Mouse (Mus musculus) heart, adult 9 months (tissue): ENCODE measurements around the gene Sephs1.
"Not testable (repeated sequence)": the region's sequence is repeated elsewhere in the genome, so short reads cannot be mapped to it uniquely, and the experiment has no call there.

Experiments
- DNase-seq, 2 experiments: peaks; one replicate each; pipeline ENCODE4 v3.0.0; 2022; ENCODE audit warnings: low spot score in 2 of 2

The Sephs1 gene

DNA sequence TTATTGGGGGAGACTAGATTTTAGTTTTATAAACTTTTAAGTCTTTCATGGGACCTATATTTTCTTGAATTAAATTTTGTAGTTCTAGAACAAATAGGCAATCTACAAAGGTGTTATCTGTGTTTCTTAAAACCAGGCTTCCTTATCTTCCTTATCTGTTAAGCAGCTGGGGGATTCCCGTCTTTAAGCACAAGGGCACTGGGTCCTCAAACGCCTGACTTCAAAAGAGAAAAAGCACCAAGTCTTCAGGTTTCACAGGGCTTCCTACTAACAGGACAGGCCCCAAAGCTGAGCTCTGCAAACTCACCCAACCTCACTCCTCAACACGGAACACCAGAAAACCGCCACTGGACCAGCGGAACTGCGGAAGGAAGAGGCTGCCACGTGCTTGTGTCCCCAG, 26.6 kb downstream of the Sephs1 start:
- DNase-seq, result no peak

DNA sequence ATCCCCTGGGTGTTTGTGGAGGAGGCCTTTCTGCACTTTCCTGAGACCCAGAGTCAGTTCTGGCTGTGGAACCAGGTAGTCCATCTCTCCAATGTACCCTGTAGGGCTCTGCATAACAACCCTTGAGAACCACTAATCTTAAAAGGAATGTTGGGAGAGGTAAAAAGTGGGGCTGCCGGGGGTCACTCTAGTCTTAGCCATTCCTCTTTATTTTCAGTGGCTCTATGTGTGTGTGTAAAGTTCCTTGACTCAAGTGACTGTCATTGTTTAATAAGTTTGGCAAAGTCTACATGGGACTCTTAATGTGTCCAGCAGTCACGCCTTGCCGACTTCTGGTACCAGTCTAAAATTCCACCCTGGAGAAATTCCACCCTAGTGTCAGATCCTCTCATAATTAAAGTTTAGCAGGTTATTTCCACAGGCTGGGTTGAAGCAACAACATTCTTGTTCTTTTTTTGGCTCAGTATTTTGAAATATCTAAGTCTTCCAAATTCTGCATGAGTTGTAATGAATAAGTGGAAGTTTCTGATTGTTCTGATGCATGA, 27.5 kb downstream of the Sephs1 start:
- no peak for DNase-seq

DNA sequence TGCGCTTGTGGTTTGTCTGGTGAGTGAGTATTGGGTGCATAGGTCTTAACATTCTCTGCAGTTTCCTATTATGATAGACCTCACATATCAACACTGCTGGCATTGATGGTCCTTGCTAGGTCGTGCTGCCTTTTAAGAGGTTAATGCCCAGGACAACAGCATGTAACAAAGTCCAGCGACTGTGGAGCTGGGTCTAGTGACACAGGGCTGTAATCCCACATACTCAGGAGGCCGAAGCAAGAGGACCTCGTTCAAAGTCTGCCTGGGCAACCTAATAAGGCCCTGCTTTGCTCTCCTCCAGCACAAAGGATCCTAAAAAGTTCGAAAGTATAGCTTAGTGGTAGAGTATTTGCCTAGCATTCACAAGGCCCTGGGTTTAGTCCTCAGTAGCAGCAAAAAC, 28.5 kb downstream of the Sephs1 start:
- DNase-seq, result no peak

DNA sequence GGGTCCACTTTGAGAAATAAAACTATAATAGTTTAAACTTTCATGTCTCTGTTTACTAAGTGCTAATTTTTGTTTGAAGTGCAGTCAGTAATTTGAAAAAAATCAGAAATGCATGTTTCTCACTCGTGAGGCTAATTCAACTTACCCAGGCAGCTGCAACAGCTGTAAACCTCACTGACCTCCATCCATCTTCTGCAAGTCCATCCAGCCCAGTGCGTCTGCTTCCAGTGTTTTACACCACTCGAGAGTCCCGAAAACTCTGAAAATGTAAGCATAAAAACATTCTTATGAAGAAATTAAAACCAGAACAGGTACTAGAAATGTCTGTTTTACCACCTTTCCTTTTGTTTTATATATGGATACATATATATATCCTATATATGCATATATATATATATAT, 29.2 kb downstream of the Sephs1 start:
- no peak for DNase-seq

DNA sequence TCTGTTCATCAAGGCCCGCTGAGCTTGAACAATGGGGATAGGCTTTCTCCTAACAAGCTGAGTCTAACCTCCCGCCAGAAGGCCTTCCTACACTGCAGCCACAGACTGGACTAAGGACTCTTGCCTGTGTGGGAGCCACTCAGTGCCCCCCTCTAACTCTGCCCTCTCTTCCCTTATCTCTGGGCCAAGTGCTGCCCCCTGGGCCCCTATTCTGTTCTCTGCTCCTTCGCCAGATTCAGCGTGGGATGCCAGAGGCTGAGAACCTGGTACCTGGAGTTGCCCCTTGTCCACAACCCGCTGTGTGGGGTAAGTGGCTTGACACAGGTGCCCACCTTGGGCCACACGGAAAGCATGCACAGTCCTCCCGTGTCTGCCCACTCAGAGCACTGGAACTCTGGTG, 32.6 kb downstream of the Sephs1 start:
- no peak for DNase-seq

DNA sequence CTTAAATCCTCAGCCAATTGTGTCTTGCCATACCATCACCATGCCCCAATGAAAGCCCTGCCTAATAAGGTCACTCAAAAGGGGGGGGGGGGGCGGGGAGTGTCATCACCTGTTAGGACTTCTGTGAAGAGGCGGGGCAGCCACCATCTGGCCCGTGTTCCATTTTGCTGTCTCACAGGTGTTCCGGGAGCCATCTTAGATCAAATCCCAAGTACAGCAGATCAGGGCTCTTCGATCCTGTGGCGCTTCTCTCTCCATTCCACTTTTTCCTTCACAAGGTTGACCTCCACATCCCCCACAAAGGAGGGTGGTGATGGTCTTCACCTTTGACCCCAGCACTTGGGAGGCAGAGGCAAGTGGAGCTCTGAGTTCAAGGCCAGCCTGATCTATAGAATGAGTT, 34.7 kb downstream of the Sephs1 start:
- DNase-seq, result no peak

DNA sequence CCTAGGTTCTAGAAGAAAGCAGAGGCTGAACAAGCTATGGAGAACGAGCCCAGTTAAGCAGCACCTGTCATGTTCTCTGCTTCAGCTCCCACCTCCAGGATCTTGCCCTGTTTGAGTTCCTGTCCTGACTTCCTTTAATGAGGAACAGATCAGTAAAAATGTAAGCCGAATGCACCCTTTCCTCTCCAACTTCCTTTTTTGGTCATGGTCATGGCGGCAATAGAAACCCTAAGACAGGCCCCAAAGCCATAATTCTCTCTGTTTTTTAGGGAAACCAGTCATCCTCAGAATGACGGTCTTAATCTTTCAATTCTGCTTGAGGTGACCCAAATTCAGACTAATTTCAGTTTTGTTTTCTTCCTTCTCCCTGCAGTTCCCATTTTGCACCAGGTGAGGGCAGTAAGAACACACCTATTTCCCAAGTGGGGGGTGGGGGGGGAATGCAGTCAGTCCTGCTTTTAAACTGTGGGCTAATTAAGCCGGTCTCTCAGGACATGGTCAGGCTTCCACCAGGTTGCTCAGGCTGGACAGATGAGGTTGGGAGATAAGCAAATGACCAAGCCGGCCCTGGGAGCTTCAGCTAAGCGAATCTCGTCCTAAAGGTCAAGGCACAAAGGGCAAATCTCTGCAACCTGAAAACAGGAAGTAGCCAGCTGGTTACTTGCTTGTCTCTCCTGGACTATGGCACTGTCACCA, 36.1 kb downstream of the Sephs1 start:
- DNase-seq, result peak; percentile 62 to 68

DNA sequence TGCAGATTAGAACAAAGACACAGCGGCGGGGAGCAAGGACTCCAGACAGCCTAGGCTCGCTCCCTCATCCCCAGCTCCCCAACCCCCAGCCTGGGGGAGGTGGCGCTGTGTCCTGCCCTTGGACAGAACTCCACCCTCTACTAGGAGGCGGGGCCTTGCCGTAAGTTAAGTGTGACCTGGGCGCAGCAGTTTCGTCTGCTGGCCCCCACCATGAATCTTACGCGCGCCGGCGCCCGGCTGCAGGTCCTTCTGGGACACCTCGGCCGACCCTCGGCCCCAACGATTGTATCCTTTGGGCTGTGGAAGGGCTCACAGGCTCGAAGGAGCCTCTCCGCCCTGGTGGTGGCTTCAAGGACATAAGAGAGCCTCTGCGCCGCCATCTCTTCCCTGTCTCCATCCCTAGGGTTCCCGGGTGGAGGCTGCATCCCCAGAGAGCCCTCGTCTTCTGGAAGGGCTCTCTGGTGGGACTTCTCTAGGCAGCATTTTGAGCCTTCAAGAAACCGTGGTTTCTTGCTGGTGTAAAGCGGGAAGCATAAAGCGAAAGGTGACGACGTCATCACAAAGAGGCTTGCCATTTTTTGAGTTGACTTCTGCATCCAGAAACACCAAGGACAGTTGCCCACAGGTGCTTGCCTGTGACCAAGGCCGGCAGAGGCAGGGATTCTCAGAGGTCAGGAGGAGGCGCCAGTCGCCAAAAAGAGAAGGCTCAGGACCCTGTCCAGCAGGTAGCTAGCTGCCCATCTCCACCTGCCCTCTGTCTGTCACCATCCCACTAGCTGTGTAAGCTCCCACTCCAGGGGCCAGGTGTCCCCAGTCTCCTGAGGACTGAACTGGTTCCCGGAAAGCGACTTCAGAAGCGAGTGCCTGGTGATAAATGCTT, 37.7 kb downstream of the Sephs1 start, which contains the start of gene Phyh:
Gene Phyh (plus strand): TSS at position 160 of the 880 bp plus-strand sequence.
- DNase-seq, result peak; percentile 92

DNA sequence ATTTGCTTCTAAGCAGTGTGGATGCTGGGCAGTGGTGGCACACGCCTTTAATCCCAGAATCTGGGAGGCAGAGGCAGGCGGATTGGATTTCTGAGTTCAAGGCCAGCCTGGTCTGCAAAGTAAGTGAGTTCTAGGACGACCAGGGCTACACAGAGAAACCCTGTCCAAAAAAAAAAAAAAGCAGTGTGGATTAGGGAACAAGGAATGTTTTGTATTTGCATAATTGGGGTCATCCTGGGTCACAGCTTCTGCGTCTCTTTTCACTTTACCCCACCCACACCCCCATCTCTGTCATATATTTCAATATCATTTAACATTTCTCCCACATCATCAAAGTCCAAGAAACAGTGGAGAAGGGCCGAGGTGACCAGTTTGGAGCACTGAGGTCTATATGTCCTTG, 39.7 kb downstream of the Sephs1 start:
- no peak for DNase-seq

DNA sequence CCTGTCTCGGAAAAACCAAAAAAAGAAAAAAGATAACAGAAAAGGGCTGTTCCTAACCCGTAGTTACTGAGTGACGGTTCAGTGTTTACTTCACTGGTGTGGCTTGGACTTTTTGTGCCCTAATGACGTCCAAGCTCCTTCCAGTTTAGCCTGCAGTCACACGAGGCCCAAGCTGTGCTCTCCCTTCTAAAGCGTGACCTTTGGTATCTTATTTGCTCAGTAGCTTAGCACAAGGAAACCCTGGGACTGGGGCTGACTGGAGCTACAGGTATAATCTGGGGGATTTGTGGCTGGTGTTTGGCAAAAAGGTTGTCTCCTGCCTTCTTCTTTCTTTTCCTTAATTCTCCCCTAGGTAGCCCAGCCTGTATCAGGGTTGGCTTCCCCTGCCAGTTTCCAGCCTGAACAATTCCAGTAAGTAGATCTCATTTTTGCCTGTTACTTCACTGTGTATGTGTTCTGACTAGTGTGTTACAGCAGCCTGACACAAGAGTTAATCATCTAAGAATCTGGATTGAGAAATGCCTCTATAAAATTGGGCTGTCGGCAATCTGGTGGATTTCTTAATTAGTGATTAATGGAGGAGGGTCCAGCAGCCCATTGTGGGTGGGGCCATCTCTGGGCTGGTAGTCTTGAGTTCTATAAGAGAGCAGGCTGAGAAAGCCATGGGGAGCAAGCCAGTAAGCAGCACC, 41.3 kb downstream of the Sephs1 start:
- no peak for DNase-seq

DNA sequence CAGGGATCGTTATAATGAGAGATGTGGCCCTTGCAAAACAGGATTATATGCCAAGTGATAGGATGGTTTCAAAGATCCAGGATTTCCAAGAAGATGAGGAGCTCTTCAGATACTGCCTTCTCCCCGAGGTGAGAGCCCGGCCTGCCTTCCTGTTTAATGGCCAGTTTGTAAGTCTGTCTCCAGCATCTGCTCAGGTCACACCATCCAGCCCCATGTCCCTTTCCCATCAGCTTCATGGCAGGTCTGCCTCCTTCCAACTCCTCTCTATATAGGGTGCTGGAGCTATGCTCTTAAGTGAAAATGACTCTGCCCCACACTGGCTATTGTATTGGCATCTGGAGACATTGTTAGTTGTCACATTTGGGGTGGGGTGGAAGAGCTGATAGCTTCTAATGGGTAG, 46.0 kb downstream of the Sephs1 start:
- DNase-seq, result no peak

DNA sequence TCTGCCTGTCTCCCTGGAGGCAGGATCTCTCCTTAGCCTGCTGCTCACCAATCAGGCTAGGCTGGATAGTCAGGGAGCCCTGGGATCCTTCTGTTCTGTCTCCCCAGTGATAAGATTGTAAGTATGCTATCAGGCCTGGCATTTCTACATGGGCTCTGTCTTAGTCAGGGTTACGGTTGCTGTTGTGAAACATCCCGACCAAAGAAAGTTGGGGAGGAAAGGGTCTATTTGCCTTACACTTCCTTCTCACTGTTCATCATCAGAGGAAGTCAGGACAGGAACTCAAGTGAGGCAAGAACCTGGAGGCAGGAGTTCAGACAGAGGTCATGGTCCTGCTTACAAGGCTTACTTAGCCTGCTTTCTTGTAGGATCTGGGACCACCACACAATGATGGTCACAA, 47.9 kb downstream of the Sephs1 start:
- no peak for DNase-seq

DNA sequence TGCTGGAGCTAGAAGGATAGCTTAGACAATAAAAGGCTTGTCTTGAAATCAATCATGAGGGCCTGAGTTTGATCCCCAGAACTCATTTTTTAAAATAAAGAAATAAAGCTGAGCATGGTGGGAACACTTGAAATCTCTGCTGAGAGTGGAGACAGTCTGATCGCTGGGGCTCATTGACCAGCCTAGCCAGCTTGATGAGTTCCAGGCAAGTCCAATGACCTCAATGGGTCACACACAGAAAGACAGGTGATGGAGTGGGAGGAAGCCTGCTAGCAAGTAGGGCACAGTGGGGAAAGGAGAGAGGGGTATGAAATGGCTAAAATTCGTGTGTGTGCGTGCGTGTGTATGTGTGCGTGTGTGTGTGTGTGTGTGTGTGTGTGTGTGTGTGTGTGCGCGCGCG, 53.2 kb downstream of the Sephs1 start:
- DNase-seq, result no peak

DNA sequence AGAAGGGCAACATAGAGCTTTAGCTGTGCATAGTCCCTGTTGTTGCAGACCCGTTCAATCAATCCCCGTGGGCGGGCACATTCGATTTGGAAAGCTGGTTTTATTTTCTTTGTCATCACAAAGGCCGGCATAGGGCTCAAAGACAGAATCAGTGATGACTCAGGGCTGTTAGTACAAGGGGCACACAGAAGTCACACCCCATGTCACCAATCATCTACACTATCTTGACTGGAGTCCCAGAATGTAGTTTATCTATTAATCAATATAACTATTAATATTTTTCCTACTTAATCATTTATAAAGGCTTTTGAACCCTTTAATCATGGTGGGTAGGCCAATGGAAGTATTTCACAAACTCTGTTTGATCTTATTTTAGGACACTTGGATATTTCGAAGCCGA, 56.6 kb downstream of the Sephs1 start:
- DNase-seq, result no peak

DNA sequence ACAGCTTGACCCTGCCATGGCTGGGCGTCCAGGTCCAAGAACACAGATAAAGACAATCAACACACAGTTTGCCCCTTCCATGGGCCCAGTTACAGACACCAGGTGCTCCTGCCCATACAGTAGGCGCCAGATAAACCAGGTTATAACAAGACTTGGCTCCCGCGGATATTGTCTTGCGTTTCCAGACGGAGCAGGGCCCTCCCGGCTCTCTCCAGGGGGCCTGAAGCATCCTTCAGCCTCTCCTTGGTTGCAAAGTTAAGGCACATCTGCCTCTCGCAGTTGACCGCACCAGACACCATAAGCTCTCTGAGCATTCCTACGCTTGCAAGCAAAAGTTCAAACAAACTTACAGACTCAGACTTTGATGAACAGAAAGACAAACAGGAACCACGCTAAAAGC, 59.5 kb downstream of the Sephs1 start:
- no peak for DNase-seq

DNA sequence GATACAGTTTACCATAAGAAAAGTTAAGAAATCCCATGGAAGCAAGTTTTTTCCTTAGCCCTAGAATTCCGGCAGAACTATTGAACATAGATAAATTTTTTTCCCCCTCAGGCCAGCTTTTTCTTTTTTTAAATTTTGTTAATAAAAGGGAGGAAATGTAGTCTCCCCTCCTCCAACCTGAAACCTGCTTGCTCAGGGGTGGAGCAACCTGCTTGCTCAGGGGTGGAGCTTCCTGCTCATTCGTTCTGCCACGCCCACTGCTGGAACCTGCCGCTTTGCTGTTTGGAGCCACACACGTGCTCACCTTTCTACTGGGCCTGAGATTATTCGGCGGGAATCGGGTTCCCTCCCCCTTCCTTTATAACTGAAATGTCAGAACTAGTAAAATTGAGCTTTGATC, 68.3 kb downstream of the Sephs1 start:
- DNase-seq, result not testable (repeated sequence)

DNA sequence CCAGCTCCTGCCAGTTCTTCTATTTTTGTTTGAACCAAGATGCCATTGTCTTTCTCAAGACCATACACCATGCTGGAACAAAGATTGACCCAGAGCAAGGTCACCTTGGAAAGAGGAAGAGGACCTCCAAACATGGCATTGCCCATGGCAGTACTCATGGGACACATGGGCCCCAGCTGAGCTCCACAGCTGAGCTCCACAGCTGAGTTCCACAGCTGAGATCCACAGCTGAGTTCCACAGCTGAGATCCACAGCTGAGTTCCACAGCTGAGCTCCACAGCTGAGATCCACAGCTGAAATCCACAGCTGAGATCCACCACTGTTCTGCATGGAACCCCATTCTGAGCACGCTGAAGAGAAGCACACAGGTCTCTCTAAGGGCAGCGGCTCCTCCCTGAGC, 69.6 kb downstream of the Sephs1 start:
- DNase-seq, result no peak

DNA sequence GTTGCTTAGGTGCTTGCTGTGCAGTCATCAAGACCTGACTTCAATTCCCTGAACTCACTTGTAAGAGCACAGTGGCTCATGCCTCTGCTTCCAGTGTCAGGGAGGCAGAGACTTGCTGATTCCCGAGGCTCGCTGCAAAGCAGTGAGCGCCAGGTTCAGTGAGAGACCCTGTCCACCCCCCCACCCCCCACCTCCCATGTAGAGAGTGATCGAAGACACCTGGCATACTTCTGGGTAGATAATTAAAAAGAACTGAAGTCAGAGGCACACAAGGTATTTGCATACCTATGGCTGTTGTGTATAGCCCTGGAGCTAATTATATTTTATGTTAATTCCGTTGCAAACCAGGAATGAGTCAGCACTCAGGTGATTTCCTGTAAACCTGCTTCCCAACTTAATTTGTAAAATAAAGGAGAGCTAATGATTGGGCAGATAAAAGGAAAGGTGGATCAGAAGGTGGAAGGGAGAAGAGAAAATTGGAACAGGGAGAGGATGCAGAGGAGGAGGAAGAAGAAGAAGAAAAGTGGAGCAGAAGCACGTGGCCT, 72.9 kb downstream of the Sephs1 start:
- no peak for DNase-seq

DNA sequence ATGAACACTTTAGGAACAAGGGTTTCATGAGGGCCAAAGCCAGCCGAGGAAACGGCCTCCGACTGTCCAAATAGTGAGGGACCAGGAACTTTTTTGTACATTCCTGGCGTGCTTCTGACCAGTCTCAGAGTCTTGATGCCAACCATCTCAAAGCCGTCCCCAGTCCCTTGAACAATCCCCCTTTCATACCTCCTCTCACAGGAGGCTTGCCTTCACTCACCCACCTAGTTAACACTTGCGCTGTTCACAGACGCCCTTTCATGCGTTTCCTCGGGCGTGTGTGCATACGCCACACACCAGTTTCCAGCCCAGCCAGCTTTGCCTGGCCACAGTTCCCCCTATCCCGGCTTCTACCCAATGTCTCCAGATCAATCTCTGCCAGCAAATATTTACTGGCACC, 76.7 kb downstream of the Sephs1 start:
- no peak for DNase-seq
